Mouse (Mus musculus) naive thymus-derived CD4-positive, alpha-beta T cell, adult 5 months (primary cell): Measurements from ENCODE around the gene Ptpn11. TPM values are rescaled to one million over a fixed set of nuclear protein-coding genes. Genes with fewer than 3 reads are reported as not detected.

Experiments used
- polyA plus RNA-seq: library from polyadenylated mRNA; unstranded; fragments of 100-300 nt; shearing (Covaris generic); gene quantifications from one replicate; pipeline ENCODE4 v1.2.1, GENCODE M21; 2017

Ptpn11 gene
- polyA plus RNA-seq = 17.9 TPM

DNA sequence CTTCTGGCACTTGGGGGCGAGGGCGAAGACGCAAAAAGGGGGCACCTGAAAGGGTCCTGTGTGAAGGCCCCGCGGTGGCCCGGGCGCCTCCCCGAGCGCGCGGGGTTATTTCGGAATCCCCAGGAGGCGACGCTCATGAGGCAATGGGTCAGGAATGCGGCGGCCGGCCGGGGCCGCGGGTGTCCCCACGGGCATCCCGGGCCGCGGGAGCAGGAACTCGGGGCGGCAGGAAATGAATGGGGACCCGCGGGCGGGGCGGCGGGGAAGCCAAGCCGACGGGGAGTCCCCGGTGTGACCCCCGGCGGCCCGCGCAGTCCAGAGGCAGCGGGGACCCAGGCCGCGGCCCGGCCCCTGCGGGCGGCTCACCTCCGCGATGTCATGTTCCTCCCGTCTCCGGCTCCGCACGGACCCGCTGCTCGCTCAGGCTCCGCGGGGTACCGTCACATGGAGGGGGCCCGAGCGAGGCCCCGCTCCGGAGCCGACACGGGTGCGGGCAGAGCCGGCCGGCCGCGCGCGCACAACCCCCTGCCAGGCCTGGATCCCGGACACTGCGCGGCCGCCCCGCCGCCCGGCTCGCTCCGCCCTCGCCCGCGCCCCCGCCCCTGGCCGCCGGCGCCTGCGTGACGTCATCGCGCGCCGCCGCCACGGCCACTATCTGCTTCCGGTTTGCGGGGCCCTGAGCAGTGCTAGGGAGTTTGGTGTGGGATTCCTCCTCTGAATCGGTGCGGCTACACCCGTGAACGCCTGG lies at the start of gene Ptpn11:
Gene Ptpn11, minus strand, starts transcription at position 562 of the 748 bp plus-strand sequence.

DNA sequence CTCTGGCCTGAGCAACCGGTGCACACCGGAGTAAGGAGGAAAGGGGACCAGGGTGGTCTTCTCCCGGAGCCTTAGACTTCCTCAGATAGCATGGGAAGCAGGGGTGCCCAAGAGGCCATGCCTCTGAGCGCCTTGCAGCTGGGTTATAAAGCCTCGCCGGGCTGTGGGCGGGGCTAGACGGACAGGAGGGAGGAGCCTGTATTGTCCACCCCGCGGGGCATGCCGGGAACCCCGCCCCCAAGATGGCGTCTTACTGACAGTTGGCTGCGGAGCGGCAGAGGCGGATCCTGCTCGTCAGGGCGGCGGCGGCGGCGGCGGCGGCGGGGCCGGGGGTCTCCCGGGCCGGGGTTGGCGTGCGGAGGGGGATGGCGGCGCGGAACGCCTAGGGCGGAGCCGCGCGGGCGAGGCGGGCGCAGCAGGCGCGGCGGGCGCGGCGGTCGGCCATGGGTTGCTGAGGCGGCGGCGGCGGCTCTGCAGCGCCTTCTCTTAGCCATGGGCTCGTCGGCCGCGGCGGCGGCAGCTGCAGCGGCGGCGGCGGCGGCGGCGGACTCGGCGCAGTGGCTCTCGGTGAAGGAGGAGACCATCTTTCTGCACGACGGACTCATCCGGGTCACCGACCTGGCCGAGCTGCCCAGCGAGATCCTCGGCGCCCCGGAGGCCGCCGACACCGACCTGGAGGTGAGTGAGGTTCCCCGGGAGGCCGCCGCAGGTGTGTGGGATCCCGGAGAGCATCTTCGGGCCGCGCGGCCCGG lies 29.0 kb upstream of the Ptpn11 start, which contains the start of gene Hectd4:
Gene Hectd4, plus strand, starts transcription at position 240 of the 752 bp plus-strand sequence.

DNA sequence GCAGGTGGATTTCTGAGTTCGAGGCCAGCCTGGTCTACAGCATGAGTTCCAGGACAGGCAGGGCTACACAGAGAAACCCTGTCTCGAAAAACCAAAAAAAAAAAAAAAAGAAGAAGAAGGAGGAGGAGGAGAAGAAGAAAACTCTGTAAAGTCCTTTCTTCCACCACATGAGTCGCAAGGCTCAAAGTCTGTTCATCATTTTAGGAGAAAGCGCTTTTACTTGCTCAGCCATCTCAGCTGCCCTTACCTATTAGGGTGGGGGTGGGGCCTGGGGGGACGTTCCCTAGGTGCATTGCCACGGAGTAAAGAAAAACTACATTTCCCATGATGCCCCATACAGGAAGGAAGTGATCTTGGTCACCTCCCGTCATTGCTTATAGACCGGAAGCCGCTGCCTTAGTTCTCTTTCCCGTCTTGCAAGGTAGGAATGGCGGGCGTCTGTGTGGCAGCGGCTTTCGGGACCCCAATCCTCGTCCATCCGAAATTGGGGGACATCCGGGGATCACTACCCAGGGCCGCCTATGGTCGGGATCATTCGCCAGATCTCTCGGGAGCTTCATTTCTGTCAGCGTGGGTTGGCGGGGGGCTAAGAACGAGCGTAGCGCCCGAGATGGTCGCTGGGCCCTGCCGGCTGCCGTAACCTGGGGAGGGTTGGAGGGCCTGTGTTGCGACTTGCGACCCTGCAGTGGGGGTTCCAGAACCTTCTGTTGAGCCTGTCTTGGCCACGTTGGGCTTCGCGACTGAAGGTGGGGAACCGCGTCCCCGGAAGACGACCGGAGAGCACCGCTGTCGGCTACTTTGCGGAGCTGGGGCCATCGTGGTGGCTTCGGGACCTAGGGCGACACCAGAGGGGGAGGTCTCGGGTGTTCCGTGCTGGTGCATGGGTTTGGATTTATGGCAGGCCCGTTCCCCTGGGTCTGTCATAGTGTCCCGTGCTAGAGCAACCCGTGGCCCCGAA lies 13.2 kb upstream of the Ptpn11 start, which contains the start of gene Rpl6:
Gene Rpl6, plus strand, starts transcription at position 350 of the 958 bp plus-strand sequence.

Other genes starting within 250 kb of the Ptpn11 start
- not detected for gene Rph3a, start 181.3 kb downstream of the Ptpn11 start, polyA plus RNA-seq
- gene Rpl6, start 13.1 kb upstream of the Ptpn11 start, polyA plus RNA-seq = 1,079 TPM
- 15.8 TPM for gene Hectd4, start 28.8 kb upstream of the Ptpn11 start, polyA plus RNA-seq
- 68.0 TPM for gene Trafd1, start 194.2 kb upstream of the Ptpn11 start, polyA plus RNA-seq
- 46.3 TPM for gene Naa25, start 206.5 kb upstream of the Ptpn11 start, polyA plus RNA-seq